Mouse (Mus musculus) stomach, postnatal 0 days (tissue): ENCODE measurements around the gene Gfra4. TPM values are rescaled to one million over a fixed set of nuclear protein-coding genes. Genes with fewer than 3 reads are reported as not detected.

ENCODE experiments used
- ATAC-seq: fragments of 200-750 bp; cut with Nextera tagmentation; 2 replicates; pipeline ENCODE4 v1.8.0; 2017; ENCODE audit not compliant: low FRiP score, low TSS enrichment
- DNase-seq: peaks from one replicate; pipeline ENCODE4 v3.0.0-alpha.2; 2016; ENCODE audit warnings: low spot score
- H3K27ac ChIP-seq: fragments of 300-500 bp; sonication (generic); replicated peaks from 2 replicates; pipeline ENCODE4 v1.5.1; 2014; ENCODE audit warnings: mild to moderate bottlenecking, control low read depth
- H3K27me3 ChIP-seq: fragments of 300-500 bp; sonication (generic); 2 replicates; pipeline ENCODE4 v1.6.1; 2014; ENCODE audit warnings: low read length; ENCODE audit not compliant: control insufficient read depth, insufficient read depth
- H3K36me3 ChIP-seq: fragments of 300-500 bp; sonication (generic); 2 replicates; pipeline ENCODE4 v1.6.1; 2014; ENCODE audit warnings: low read length, mixed read lengths; ENCODE audit not compliant: control insufficient read depth, insufficient read depth
- H3K4me1 ChIP-seq: fragments of 300-500 bp; sonication (generic); replicated peaks from 2 replicates; pipeline ENCODE4 v1.6.1; 2014; ENCODE audit warnings: antibody characterized with exemption; ENCODE audit not compliant: control insufficient read depth, insufficient read depth
- H3K4me2 ChIP-seq: fragments of 300-500 bp; sonication (generic); replicated peaks from 2 replicates; pipeline ENCODE4 v1.6.1; 2014; ENCODE audit warnings: low read depth, mild to moderate bottlenecking, control low read depth, moderate library complexity
- H3K4me3 ChIP-seq: fragments of 300-500 bp; sonication (generic); 2 replicates; pipeline ENCODE4 v1.5.1; 2014; ENCODE audit warnings: low read depth, low read length, control low read depth
- H3K9ac ChIP-seq: fragments of 300-500 bp; sonication (generic); 2 replicates; pipeline ENCODE4 v1.6.1; 2014; ENCODE audit warnings: mild to moderate bottlenecking, low read length, control low read depth, mixed read lengths
- H3K9me3 ChIP-seq: fragments of 300-500 bp; sonication (generic); 2 replicates; pipeline ENCODE4 v1.6.1; 2016; ENCODE audit warnings: low read length; ENCODE audit not compliant: control insufficient read depth
- CTCF ChIP-seq: IDR thresholded peaks from 2 replicates; pipeline ENCODE4 v1.5.1; 2016; ENCODE audit warnings: antibody characterized with exemption, low read depth, mild to moderate bottlenecking, moderate library complexity
- EP300 ChIP-seq: optimal IDR thresholded peaks from 2 replicates; pipeline ENCODE3; 2016; ENCODE audit warnings: antibody characterized with exemption
- WGBS: fragments of 180-500 bp; shearing (Covaris S2); extraction: QIAGEN DNeasy Blood & Tissue Kit; methylation state at CpG from one replicate; pipeline ENCODE4 v1.1.7; 2014; 5-methylcytosine and 5-hydroxymethylcytosine counted together
- microRNA-seq: library from miRNA; unstranded; fragments of <30 nt; microRNA quantifications from one replicate; pipeline ENCODE4, GENCODE M21; 2016
- polyA plus RNA-seq: library from polyadenylated mRNA; unstranded; fragments of >200 nt; fragmentation: Nextera tagmentation; extraction: Ambion mirVana; gene quantifications from 2 replicates; pipeline ENCODE4 v1.2.1, GENCODE M21; 2015

Gfra4 gene
- polyA plus RNA-seq, 1 experiment from 2014 or later = 10.1 TPM

DNA sequence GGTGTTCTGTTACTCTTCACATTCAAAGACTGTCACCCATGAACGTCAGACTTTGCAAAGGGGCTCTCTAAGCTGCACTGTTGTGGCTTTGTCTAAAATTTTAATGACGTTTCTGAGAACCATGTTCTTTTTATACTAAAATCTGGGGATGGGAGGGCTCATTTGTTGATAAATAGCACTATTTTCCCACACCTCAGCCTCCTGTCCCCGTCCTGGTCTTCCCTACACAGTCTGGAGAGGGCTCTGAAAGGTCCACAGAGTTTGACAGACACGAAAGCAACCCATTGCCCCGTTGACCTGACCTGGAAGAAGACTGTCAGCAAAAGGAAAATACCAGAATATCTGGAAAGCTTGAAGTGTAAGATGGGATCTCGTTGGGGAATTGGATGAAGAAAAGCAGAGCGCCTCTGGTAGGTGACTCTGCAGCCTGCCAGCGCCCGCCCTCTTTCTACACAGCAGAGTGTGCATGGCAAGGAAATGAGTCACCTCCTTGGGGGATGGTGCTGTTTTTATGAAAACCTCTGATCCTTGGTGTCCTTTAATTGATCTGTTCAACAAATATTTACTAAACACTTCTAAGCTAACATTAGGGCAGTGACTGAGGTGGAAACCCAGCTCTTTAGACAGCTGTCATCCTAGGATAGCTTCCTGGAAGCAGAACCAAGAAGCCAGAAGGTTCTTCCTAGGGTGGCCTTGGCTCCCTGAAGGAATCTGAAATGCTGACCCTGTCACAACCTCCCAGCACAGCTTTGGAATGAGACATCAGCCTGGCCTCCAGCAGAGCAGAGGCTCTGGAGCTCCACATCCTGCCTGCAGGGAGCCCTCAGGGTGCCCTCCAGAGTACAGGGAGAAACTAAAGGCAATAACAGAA lies 13.6 kb downstream of the Gfra4 start:
- H3K27me3 ChIP-seq = no peaks in the 10 kb centered on the region
- H3K9ac ChIP-seq = no peak overlapping the region
- H3K4me2 ChIP-seq = no peak overlapping the region
- H3K36me3 ChIP-seq = no peaks in the 10 kb centered on the region
- peak overlapping the region; percentile 80 for H3K27ac ChIP-seq
- ATAC-seq (peak; percentile 87), DNase-seq (peak; percentile 57)
- H3K9me3 ChIP-seq = no peaks in the 10 kb centered on the region
- no peak for TF ChIP-seq EP300
- no peak for TF ChIP-seq CTCF
- 42% methylated on average over 9 of the region's 9 CpGs for WGBS
- H3K4me3 ChIP-seq = no peak overlapping the region
- no peaks in the 10 kb centered on the region for H3K4me1 ChIP-seq

GRCm38 (mm10) chr2:131026941-131027340 lies 15.9 kb downstream of the Gfra4 start:
- Histone ChIP-seq H3K36me3 (no peaks in the 10 kb centered on the region), H3K27me3 (no peaks in the 10 kb centered on the region), H3K9me3 (no peaks in the 10 kb centered on the region), H3K4me2 (no peak overlapping the region), H3K4me1 (no peaks in the 10 kb centered on the region), H3K9ac (no peak overlapping the region), H3K4me3 (no peak overlapping the region), H3K27ac (no peak overlapping the region)
- no peak for TF ChIP-seq EP300
- TF ChIP-seq CTCF = no peak
- no peak for ATAC-seq
- no peak for DNase-seq
- WGBS = 93% methylated on average over 3 of the region's 3 CpGs

DNA sequence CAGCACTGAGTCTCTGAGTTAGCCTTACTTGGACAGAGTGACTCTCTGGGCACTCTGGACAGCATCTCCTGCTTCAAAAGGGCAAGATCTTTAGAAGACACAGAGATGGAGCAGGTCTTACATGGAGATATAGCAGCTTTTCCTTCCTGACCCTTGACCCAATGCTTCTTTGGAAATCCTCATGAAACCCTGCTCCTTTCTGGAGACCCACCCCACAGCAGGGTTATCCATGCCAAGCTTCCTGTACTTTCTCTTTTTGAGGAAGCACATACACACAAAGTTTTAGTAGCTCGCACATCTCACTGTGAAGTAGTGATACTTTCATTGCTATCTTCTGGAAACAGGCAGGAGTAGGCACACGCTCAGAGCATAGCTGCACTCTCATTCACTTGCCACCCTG lies 17.7 kb downstream of the Gfra4 start:
- TF ChIP-seq CTCF (no peak), EP300 (no peak)
- H3K9me3 ChIP-seq = no peaks in the 10 kb centered on the region
- ATAC-seq (no peak), DNase-seq (no peak)
- no peaks in the 10 kb centered on the region for H3K4me1 ChIP-seq
- no peaks in the 10 kb centered on the region for H3K36me3 ChIP-seq
- no peak overlapping the region for H3K4me3 ChIP-seq
- H3K9ac ChIP-seq = no peak overlapping the region
- WGBS = 88% methylated on average over 2 of the region's 2 CpGs
- H3K4me2 ChIP-seq = no peak overlapping the region
- H3K27me3 ChIP-seq = no peaks in the 10 kb centered on the region
- H3K27ac ChIP-seq = no peak overlapping the region

DNA sequence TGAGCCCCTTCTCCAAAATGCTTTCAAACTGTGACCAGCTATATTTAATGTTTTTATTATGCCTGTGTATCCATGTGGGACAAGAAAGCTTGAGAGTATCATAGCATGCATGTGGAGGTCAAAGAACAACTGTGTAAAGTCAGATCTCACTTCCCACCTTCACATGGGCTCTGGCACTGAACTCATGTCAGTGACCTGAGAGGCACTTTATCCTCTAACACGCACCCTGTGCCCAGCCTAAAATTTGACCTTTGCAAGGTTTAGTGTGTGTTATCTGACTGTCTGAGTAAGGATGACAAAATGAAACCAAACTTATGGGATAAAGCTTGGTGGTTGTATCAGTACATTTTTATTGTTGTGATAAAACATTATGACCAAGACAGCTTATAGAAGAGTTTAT lies 32.3 kb downstream of the Gfra4 start:
- H3K27me3 ChIP-seq = no peaks in the 10 kb centered on the region
- H3K9me3 ChIP-seq = no peaks in the 10 kb centered on the region
- H3K27ac ChIP-seq = no peak overlapping the region
- TF ChIP-seq CTCF = no peak
- no peak for TF ChIP-seq EP300
- peaks cover 10% of the 10 kb centered on the region for H3K36me3 ChIP-seq
- no peak for ATAC-seq
- 85% methylated on average over 1 of the region's 1 CpGs for WGBS
- no peak overlapping the region for H3K9ac ChIP-seq
- no peak for DNase-seq
- no peak overlapping the region for H3K4me3 ChIP-seq
- H3K4me1 ChIP-seq = no peaks in the 10 kb centered on the region
- H3K4me2 ChIP-seq = no peak overlapping the region

- DNase-seq (no peak), ATAC-seq (no peak)
- Histone ChIP-seq H3K9me3 (no peaks in the 10 kb centered on the region), H3K4me2 (no peak overlapping the region), H3K27me3 (no peaks in the 10 kb centered on the region), H3K27ac (no peak overlapping the region), H3K36me3 (peaks cover 10% of the 10 kb centered on the region), H3K4me3 (no peak overlapping the region), H3K9ac (no peak overlapping the region), H3K4me1 (no peaks in the 10 kb centered on the region)
- WGBS = 88% methylated on average over 2 of the region's 2 CpGs
- no peak for TF ChIP-seq CTCF
- TF ChIP-seq EP300 = no peak
These were observed 33.8 kb downstream of the Gfra4 start for GRCm38 (mm10) chr2:131009123-131009522.

DNA sequence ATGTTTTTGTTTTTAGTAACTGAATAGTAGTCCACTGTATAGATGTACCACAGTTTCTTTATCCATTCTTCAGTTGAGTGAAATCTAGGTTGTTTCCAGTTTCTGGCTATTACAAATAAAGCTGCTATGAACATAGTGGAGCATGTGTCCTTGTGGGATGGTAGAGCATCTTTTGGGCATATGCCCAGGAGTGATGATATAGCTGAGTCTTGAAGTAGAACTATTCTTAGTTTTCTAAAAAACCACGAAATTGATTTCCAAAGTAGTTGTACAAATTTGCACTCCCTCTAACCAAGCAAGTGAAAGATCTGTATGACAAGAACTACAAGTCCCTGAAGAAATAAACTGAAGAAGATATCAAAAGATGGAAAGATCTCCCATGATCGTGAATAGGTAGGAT lies 50.1 kb downstream of the Gfra4 start:
- Histone ChIP-seq H3K4me2 (no peak overlapping the region), H3K27me3 (no peaks in the 10 kb centered on the region), H3K36me3 (no peaks in the 10 kb centered on the region), H3K27ac (no peak overlapping the region), H3K4me3 (no peak overlapping the region), H3K9me3 (no peaks in the 10 kb centered on the region), H3K4me1 (no peaks in the 10 kb centered on the region), H3K9ac (no peak overlapping the region)
- ATAC-seq (no peak), DNase-seq (no peak)
- WGBS = 93% methylated on average over 2 of the region's 2 CpGs
- TF ChIP-seq CTCF (no peak), EP300 (no peak)

Small RNA genes within 50 kb of the gene (microRNA-seq; reads per million reads assigned to microRNA genes)
- not detected for gene Mir6973b

Other genes with a start within 250 kb of the Gfra4 start
- 10.0 and 11.2 TPM in 2 replicates for gene 4930402H24Rik, start 136.7 kb downstream of the Gfra4 start, polyA plus RNA-seq
- 3.7 and 3.8 TPM in 2 replicates for gene Atrn, start 136.6 kb downstream of the Gfra4 start, polyA plus RNA-seq
- 8.2 and 8.7 TPM in 2 replicates for gene Adam33, start 20.7 kb upstream of the Gfra4 start, polyA plus RNA-seq
- 0.34 and 0.38 TPM in 2 replicates for gene Siglec1, start 43.7 kb upstream of the Gfra4 start, polyA plus RNA-seq
- gene Hspa12b, start 84.2 kb upstream of the Gfra4 start, polyA plus RNA-seq = 4.2 TPM in 2 replicates
- gene Gm11037, start 90.4 kb upstream of the Gfra4 start, polyA plus RNA-seq = not detected in 2 replicates
- gene 1700037H04Rik, start 117.0 kb upstream of the Gfra4 start, polyA plus RNA-seq = 42.6 and 43.6 TPM in 2 replicates
- gene Cenpb, start 137.0 kb upstream of the Gfra4 start, polyA plus RNA-seq = 12.2 and 13.9 TPM in 2 replicates
- 38.7 and 39.5 TPM in 2 replicates for gene Cdc25b, start 143.9 kb upstream of the Gfra4 start, polyA plus RNA-seq
- 2.5 and 2.9 TPM in 2 replicates for gene Spef1, start 144.2 kb upstream of the Gfra4 start, polyA plus RNA-seq
- gene Ap5s1, start 164.0 kb upstream of the Gfra4 start, polyA plus RNA-seq = 22.0 and 24.6 TPM in 2 replicates
- 14.7 and 17.3 TPM in 2 replicates for gene Mavs, start 191.0 kb upstream of the Gfra4 start, polyA plus RNA-seq
- gene Pank2, start 219.4 kb upstream of the Gfra4 start, polyA plus RNA-seq = 28.3 and 32.4 TPM in 2 replicates